20 mouse cellular contexts compared by ENCODE assay signal in the genomic region with DNA sequence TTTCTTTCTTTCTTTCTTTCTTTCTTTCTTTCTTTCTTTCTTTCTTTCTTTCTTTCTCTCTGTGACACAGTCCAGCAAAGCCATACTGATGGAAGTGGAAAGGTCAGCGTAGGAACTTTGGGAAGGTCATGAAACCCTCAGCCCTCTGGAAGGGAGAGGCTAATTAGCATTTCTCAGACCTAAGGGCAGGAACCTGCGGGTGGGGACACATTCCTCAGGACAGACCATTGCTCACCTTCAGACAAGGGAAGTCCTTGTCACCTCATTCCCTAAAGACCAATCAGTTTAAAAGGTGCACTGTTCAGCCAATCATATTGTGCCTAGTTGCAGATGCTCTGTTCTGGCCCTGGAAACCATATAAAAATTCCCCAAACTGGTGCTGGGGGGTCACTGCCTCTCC. TPM values are rescaled to one million over a fixed set of nuclear protein-coding genes. Genes with fewer than 3 reads are reported as not detected.
DNase-seq lines count a peak whose midpoint lies in the region; TF ChIP-seq lines count a peak whose summit lies in the region.
"Had no signal": no experiment of that assay in that cellular context is flagged by ENCODE, and none has a peak within 500 bp of the region (broad histone marks: within the 10 kb centered on the region; RNA-seq: fewer than 3 reads in every experiment).

No protein-coding gene starts in this region.

- H3K27me3 ChIP-seq in embryonic facial prominence, embryonic 10.5 days (replicated peaks; ENCODE audit: low read depth, poor library complexity, severe bottlenecking), result no peaks in the 10 kb centered on the region
- H3K27me3 ChIP-seq: embryonic facial prominence, embryonic 13.5 days; forebrain, embryonic 13.5 days; hindbrain, embryonic 12.5 days; hindbrain, embryonic 15.5 days; Patski had no signal

- no peak for TF ChIP-seq CTCF in gastrocnemius, adult 2 months (IDR thresholded peaks at IDR 0.05)

- no peaks in the 10 kb centered on the region for H3K9me3 ChIP-seq in ES-E14 (ENCODE audit: control insufficient read depth, insufficient read depth, low read depth, low read length)
- no peaks in the 10 kb centered on the region for H3K9me3 ChIP-seq in embryonic facial prominence, embryonic 10.5 days
- H3K9me3 ChIP-seq: embryonic facial prominence, embryonic 13.5 days; forebrain, embryonic 10.5 days; forebrain, embryonic 13.5 days; hindbrain, embryonic 12.5 days; hindbrain, embryonic 15.5 days had no signal

- intact Hi-C loops in gastrocnemius, adult 2 months (cut with DNase I), result loop anchor here (1.0 to 5.0 kb wide), 4 partner anchors 62 to 423 kb away; a partner anchor contains a TSS

- 42% methylated on average over 2 of the region's 2 CpGs for WGBS in embryonic facial prominence, embryonic 10.5 days

- H3K4me3 ChIP-seq in gastrocnemius, adult 2 months, result no peak overlapping the region
- no peak overlapping the region for H3K4me3 ChIP-seq in ES-E14 (ENCODE audit: insufficient read depth in 1 of 2, low read depth in 1 of 2, low read length in 2 of 2, poor library complexity in 1 of 2, severe bottlenecking in 1 of 2)
- no peak overlapping the region for H3K4me3 ChIP-seq in embryonic facial prominence, embryonic 10.5 days
- H3K4me3 ChIP-seq: embryonic facial prominence, embryonic 13.5 days; forebrain, embryonic 10.5 days; forebrain, embryonic 13.5 days; hindbrain, embryonic 12.5 days; hindbrain, embryonic 15.5 days had no signal

- H3K36me3 ChIP-seq in ES-E14 (ENCODE audit: control insufficient read depth, insufficient read depth, low read length, poor library complexity, severe bottlenecking), result no peaks in the 10 kb centered on the region
- no peaks in the 10 kb centered on the region for H3K36me3 ChIP-seq in embryonic facial prominence, embryonic 10.5 days (replicated peaks)
- H3K36me3 ChIP-seq: embryonic facial prominence, embryonic 13.5 days; forebrain, embryonic 10.5 days; hindbrain, embryonic 12.5 days; hindbrain, embryonic 15.5 days had no signal

- peak overlapping the region; percentile 71 for H3K27ac ChIP-seq in gastrocnemius, adult 2 months
- H3K27ac ChIP-seq in ES-E14 (ENCODE audit: insufficient read depth, low read depth, low read length, poor library complexity, severe bottlenecking), result peak overlapping the region; percentile 92
- H3K27ac ChIP-seq in embryonic facial prominence, embryonic 10.5 days (replicated peaks), result peak overlapping the region; percentile 35; the same call in 1 of the 2 replicates
- H3K27ac ChIP-seq: embryonic facial prominence, embryonic 13.5 days; forebrain, embryonic 10.5 days; forebrain, embryonic 13.5 days; hindbrain, embryonic 12.5 days; hindbrain, embryonic 15.5 days had no signal

- in situ Hi-C loops in ES-E14 (cut with MboI; ENCODE audit: low sequenced_read_pairs in 2 of 2, unreplicated experiment in 2 of 2), result loop anchor here in 1 of 2 experiments (10.0 kb wide), 1 partner anchor 419 kb away; no protein-coding TSS in a partner anchor

- H3K9ac ChIP-seq in ES-E14 (ENCODE audit: insufficient read depth, low read depth, low read length, poor library complexity, severe bottlenecking), result no peak overlapping the region
- H3K9ac ChIP-seq: embryonic facial prominence, embryonic 13.5 days; forebrain, embryonic 13.5 days; hindbrain, embryonic 12.5 days; hindbrain, embryonic 15.5 days had no signal

- peaks cover 3 to 5% of the 10 kb centered on the region in 2 experiments; a peak in 3 of 4 replicates for H3K4me1 ChIP-seq in ES-E14 (ENCODE audit: control insufficient read depth in 2 of 2, insufficient read depth in 2 of 2, low read length in 2 of 2, poor library complexity in 1 of 2)
- H3K4me1 ChIP-seq in embryonic facial prominence, embryonic 10.5 days, result 0 out of 2 replicates have a peak, but pooled peaks cover 5% of the 10 kb centered on the region
- H3K4me1 ChIP-seq: forebrain, embryonic 10.5 days; forebrain, embryonic 13.5 days; hindbrain, embryonic 12.5 days; hindbrain, embryonic 15.5 days had no signal

- no peak for DNase-seq in gastrocnemius, adult 2 months
- DNase-seq in gastrocnemius, postnatal 25 days, result no peak
- no peak for DNase-seq in ES-E14 (ENCODE audit: low read depth, low spot score)
- DNase-seq in embryonic facial prominence, embryonic 10.5 days (ENCODE audit: low spot score), result no peak
- DNase-seq in lung, postnatal 10 days, result no peak
- no peak for DNase-seq in natural killer cell, adult 2 months (ENCODE audit: low spot score in 2 of 2)
- DNase-seq: adrenal gland, adult 8-10 months; adrenal gland, postnatal 25 days; cerebellum, adult 2 months; cerebellum, adult 9-11 months; cerebellum, postnatal 25 days; gastrocnemius, postnatal 36 days; kidney, adult 18-20 months; kidney, adult 9 months had no signal

TF ChIP-seq in ES-E14, 5 proteins besides CTCF, POLR2A, EP300 and RAD21:
- TF ChIP-seq ZC3H11A (IDR thresholded peaks at IDR 0.05; ENCODE audit: borderline replicate concordance, low read depth, low read length) (no peak), ZNF384 (IDR thresholded peaks at IDR 0.05; ENCODE audit: low read depth, low read length) (no peak), HCFC1 (IDR thresholded peaks at IDR 0.05; ENCODE audit: borderline replicate concordance, insufficient read depth, low read length) (no peak), CHD2 (IDR thresholded peaks at IDR 0.05; ENCODE audit: low read depth, low read length) (no peak), MAFK (IDR thresholded peaks at IDR 0.05; ENCODE audit: insufficient read depth, low read depth, low read length) (no peak)

RNA-seq across cellular contexts. Expression of a gene that starts 17.4 kb away (rescaled TPM):
- 1 to 10 TPM; 2.3 to 3.5 TPM for total RNA-seq in gastrocnemius, adult 2 months (2021)
- 1 to 10 TPM; 2.2 to 3.6 TPM for total RNA-seq in gastrocnemius, postnatal 25 days (2021)
- 71.0 and 77.6 TPM in 2 replicates for total RNA-seq in ES-E14 (2012; rRNA removed)
- polyA plus RNA-seq in embryonic facial prominence, embryonic 10.5 days (2016; fragmentation: Nextera tagmentation; extraction: Ambion mirVana), result 40.7 and 44.2 TPM in 2 replicates

Comparison
In these comparisons a context has a peak if more than half of its experiments do, and no peak if none do; other contexts are left out.
1. H3K27ac ChIP-seq: peak in every context shown above with its lines; median percentile 92 in ES-E14; 71 in gastrocnemius, adult 2 months; 35 in embryonic facial prominence, embryonic 10.5 days.
2. RNA of a gene that starts 17.4 kb away (total RNA-seq): 71.0 to 77.6 TPM in ES-E14; 2.2 to 3.6 TPM in gastrocnemius, postnatal 25 days and 2.3 to 3.5 TPM in gastrocnemius, adult 2 months; every median in the first group is over 10 times any median in the second.